Mouse (Mus musculus) midbrain, embryonic 16.5 days (tissue): Measurements from ENCODE around the gene Hist1h4k. TPM values are rescaled to one million over a fixed set of nuclear protein-coding genes. Genes with fewer than 3 reads are reported as not detected.
"Not testable (repeated sequence)": the region's sequence is repeated elsewhere in the genome, so short reads cannot be mapped to it uniquely, and the experiment has no call there.

ENCODE experiments used
- ATAC-seq: fragments of 200-750 bp; cut with Nextera tagmentation; 2 replicates; pipeline ENCODE4 v1.8.0; 2017; ENCODE audit warnings: moderate TSS enrichment
- H3K27ac ChIP-seq: fragments of 300-500 bp; sonication (generic); 2 replicates; pipeline ENCODE4 v1.5.1; 2014; ENCODE audit warnings: mild to moderate bottlenecking, low read length, mixed read lengths
- H3K27me3 ChIP-seq: fragments of 300-500 bp; sonication (generic); 2 replicates; pipeline ENCODE4 v1.6.1; 2014; ENCODE audit warnings: low read depth, low read length, mixed read lengths; ENCODE audit not compliant: control insufficient read depth, insufficient read depth
- H3K36me3 ChIP-seq: fragments of 300-500 bp; sonication (generic); 2 replicates; pipeline ENCODE4 v1.6.1; 2014; ENCODE audit warnings: mild to moderate bottlenecking, low read length, moderate library complexity, mixed read lengths; ENCODE audit not compliant: control insufficient read depth, insufficient read depth
- H3K4me1 ChIP-seq: fragments of 300-500 bp; sonication (generic); 2 replicates; pipeline ENCODE4 v1.6.1; 2014; ENCODE audit warnings: mild to moderate bottlenecking, low read length, mixed read lengths; ENCODE audit not compliant: control insufficient read depth, insufficient read depth
- H3K4me2 ChIP-seq: fragments of 300-500 bp; sonication (generic); 2 replicates; pipeline ENCODE4 v1.6.1; 2014; ENCODE audit warnings: mild to moderate bottlenecking, low read length, mixed read lengths
- H3K4me3 ChIP-seq: fragments of 300-500 bp; sonication (generic); 2 replicates; pipeline ENCODE4 v1.5.1; 2014; ENCODE audit warnings: low read depth, mild to moderate bottlenecking, low read length, moderate library complexity, mixed read lengths
- H3K9ac ChIP-seq: fragments of 300-500 bp; sonication (generic); 2 replicates; pipeline ENCODE4 v1.6.1; 2014; ENCODE audit warnings: low read depth, low read length, mixed read lengths
- H3K9me3 ChIP-seq: fragments of 300-500 bp; sonication (generic); replicated peaks from 2 replicates; pipeline ENCODE4 v1.6.1; 2014; ENCODE audit warnings: mild to moderate bottlenecking, low read length, mixed read lengths; ENCODE audit not compliant: control insufficient read depth, poor library complexity, severe bottlenecking
- WGBS: fragments of 180-500 bp; shearing (Covaris S2); extraction: QIAGEN DNeasy Blood & Tissue Kit; methylation state at CpG from one replicate; pipeline ENCODE4 v1.1.7; 2014; 5-methylcytosine and 5-hydroxymethylcytosine counted together
- polyA plus RNA-seq: library from polyadenylated mRNA; unstranded; fragments of >200 nt; fragmentation: Nextera tagmentation; extraction: Ambion mirVana; gene quantifications from 2 replicates; pipeline ENCODE4 v1.2.1, GENCODE M21; 2015

The Hist1h4k gene
- polyA plus RNA-seq, 1 experiment from 2014 or later = not detected

GRCm38 (mm10) chr13:21715864-21716539 is 34.3 kb downstream of the Hist1h4k start, which contains the start of the genes Hist1h2bl and Hist1h2ai:
Hist1h2bl (minus strand) TSS chr13:21716143.
Hist1h2ai (plus strand) TSS chr13:21716422.
- under 1% methylated on average over 29 of the region's 50 CpGs for WGBS
- Histone ChIP-seq H3K9ac (peak within 1 kb of the TSS; percentile 66), H3K4me1 (peaks cover 29% of the 10 kb centered on the region), H3K27ac (peak within 1 kb of the TSS; percentile 91), H3K4me2 (peak within 1 kb of the TSS; percentile 95), H3K4me3 (peak within 1 kb of the TSS; percentile 49)
- ATAC-seq = peak; percentile 96
- H3K9me3 ChIP-seq, H3K27me3 ChIP-seq, H3K36me3 ChIP-seq: not testable (repeated sequence)

GRCm38 (mm10) chr13:21715131-21715863 is 35.0 kb downstream of the Hist1h4k start:
- peaks cover 26% of the 10 kb centered on the region for H3K4me1 ChIP-seq
- H3K4me2 ChIP-seq = peak overlapping the region; percentile 95
- no peaks in the 10 kb centered on the region for H3K36me3 ChIP-seq
- H3K27ac ChIP-seq = no peak overlapping the region; the same call in 1 of the 2 replicates
- 0 out of 2 replicates have a peak, but pooled peaks have one; percentile 1 for ATAC-seq
- H3K27me3 ChIP-seq = no peaks in the 10 kb centered on the region
- H3K9ac ChIP-seq = peak overlapping the region; percentile 50
- H3K4me3 ChIP-seq = peak overlapping the region; percentile 49
- under 1% methylated on average over 19 of the region's 22 CpGs for WGBS
- H3K9me3 ChIP-seq = no peaks in the 10 kb centered on the region

GRCm38 (mm10) chr13:21714725-21715124 is 35.6 kb downstream of the Hist1h4k start:
- no peaks in the 10 kb centered on the region for H3K36me3 ChIP-seq
- H3K27ac ChIP-seq = no peak overlapping the region
- no peak overlapping the region; the same call in 1 of the 2 replicates for H3K9ac ChIP-seq
- 1% methylated on average over 7 of the region's 7 CpGs for WGBS
- H3K27me3 ChIP-seq = no peaks in the 10 kb centered on the region
- peak overlapping the region; percentile 95 for H3K4me2 ChIP-seq
- H3K9me3 ChIP-seq = no peaks in the 10 kb centered on the region
- H3K4me3 ChIP-seq = peak overlapping the region; percentile 49; the same call in 1 of the 2 replicates
- H3K4me1 ChIP-seq = peaks cover 26% of the 10 kb centered on the region
- ATAC-seq = no peak

DNA sequence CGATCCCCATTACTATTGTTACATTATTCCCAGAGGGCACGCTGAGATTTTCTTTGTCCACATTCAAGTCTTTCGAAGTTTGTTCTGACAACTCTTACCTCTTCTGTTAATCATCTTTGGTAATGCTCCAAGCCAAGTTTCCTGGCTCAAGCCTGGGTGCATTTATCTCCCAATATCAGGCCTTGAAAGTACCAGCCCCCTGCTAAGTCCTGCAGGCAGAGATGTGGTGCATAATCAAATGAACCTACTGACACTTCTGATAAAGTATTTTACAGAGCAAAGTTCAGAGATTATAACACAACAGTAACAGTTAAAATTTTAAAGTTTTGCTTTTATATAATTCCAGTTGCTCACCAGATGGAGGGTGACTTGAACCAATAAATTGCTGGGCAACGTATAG is 38.6 kb downstream of the Hist1h4k start:
- Histone ChIP-seq H3K27ac (no peak overlapping the region), H3K27me3 (no peaks in the 10 kb centered on the region), H3K36me3 (no peaks in the 10 kb centered on the region), H3K9ac (peak overlapping the region; percentile 52; the same call in 1 of the 2 replicates), H3K4me3 (peak overlapping the region; percentile 60), H3K4me1 (peaks cover 13% of the 10 kb centered on the region), H3K4me2 (peak overlapping the region; percentile 61), H3K9me3 (no peaks in the 10 kb centered on the region)
- 22% methylated on average over 4 of the region's 4 CpGs for WGBS
- no peak for ATAC-seq

DNA sequence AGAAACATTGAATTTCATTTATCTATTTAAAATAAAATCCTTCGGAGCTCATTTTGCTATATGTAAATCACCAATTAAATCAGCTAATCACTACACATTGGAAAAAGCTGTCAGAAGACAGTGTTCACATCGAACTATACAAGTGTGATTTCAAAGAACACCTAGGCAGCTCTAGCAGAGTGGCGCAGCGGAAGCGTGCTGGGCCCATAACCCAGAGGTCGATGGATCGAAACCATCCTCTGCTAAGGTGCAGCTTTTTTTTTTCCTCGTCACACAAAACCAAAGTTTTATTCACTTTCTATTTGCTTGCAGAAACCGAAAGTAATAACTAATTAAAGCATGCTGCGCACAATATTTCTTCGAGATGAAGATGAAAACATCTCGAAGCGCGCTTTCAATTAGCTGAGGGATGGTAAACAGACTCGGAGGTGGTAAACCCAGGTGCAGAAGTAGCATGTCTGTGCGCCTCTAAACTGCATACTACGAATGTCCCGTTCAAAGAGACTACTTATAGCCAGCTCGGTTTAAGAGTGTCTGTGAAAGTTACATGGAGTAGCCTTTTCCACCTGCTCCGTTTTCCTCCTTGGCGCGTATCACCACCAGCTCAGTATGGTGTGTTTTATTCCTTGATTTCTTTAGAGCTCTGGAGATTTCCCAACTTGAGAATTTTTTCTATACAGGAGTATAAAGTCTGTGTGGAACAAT is 39.3 kb downstream of the Hist1h4k start:
- H3K9ac ChIP-seq = peak overlapping the region; percentile 52
- no peaks in the 10 kb centered on the region for H3K9me3 ChIP-seq
- ATAC-seq = peak; percentile 90
- peak overlapping the region; percentile 60 for H3K4me3 ChIP-seq
- 1% methylated on average over 22 of the region's 22 CpGs for WGBS
- peaks cover 13% of the 10 kb centered on the region for H3K4me1 ChIP-seq
- H3K4me2 ChIP-seq = peak overlapping the region; percentile 61
- H3K36me3 ChIP-seq = no peaks in the 10 kb centered on the region
- H3K27me3 ChIP-seq = no peaks in the 10 kb centered on the region
- H3K27ac ChIP-seq = no peak overlapping the region

- Histone ChIP-seq H3K27ac (peak overlapping the region; percentile 73), H3K4me1 (peaks cover 8% of the 10 kb centered on the region), H3K9me3 (no peaks in the 10 kb centered on the region), H3K9ac (peak overlapping the region; percentile 56), H3K4me2 (peak overlapping the region; percentile 43), H3K4me3 (peak overlapping the region; percentile 60), H3K36me3 (no peaks in the 10 kb centered on the region), H3K27me3 (no peaks in the 10 kb centered on the region)
- WGBS = under 1% methylated on average over 32 of the region's 32 CpGs
- ATAC-seq = peak; percentile 89
These were observed 40.1 kb downstream of the Hist1h4k start for GRCm38 (mm10) chr13:21710031-21710711.

- H3K27ac ChIP-seq = no peak overlapping the region
- H3K9me3 ChIP-seq = no peaks in the 10 kb centered on the region
- H3K4me2 ChIP-seq = no peak overlapping the region
- H3K27me3 ChIP-seq = no peaks in the 10 kb centered on the region
- ATAC-seq = no peak
- peaks cover 3% of the 10 kb centered on the region; the same call in 1 of the 2 replicates for H3K4me1 ChIP-seq
- no peak overlapping the region for H3K9ac ChIP-seq
- 71% methylated on average over 4 of the region's 4 CpGs for WGBS
- H3K4me3 ChIP-seq = no peak overlapping the region
- no peaks in the 10 kb centered on the region for H3K36me3 ChIP-seq
These were observed 43.6 kb downstream of the Hist1h4k start for GRCm38 (mm10) chr13:21706669-21707068.
